In the genomic region with DNA sequence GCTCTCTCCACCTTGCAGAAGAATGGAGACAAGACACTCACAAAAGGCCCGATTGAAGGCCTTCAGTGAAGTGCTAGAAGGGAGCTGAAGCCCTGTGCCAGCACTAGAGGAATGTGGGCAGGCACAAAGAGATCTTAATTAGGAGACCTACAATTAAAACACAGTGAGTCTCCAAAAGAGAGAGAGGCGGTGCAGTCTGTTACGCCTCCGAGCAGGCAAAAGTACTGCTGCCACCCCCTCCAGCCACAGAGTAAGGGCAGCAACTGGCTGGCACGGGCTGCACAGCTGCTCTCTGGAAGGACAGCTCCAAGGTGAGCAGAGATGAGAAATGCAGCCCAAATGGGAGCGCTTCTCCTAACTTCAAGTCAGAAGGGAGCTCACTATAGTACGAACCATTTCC, we compare ENCODE assay signal across 9 mouse cellular contexts. TPM values are rescaled to one million over a fixed set of nuclear protein-coding genes. Genes with fewer than 3 reads are reported as not detected.
DNase-seq lines count a peak whose midpoint lies in the region; ATAC-seq and TF ChIP-seq lines count a peak whose summit lies in the region.
"Had no signal": no experiment of that assay in that cellular context is flagged by ENCODE, and none has a peak within 500 bp of the region (broad histone marks: within the 10 kb centered on the region; RNA-seq: fewer than 3 reads in every experiment).

No protein-coding gene starts in this region.

- WGBS in hindbrain, embryonic 16.5 days, result 44% methylated on average over 7 of the region's 7 CpGs
- 48% methylated on average over 7 of the region's 7 CpGs for WGBS in hindbrain, embryonic 14.5 days

- H3K9me3 ChIP-seq in hindbrain, embryonic 16.5 days (ENCODE audit: control insufficient read depth, low read length), result no peaks in the 10 kb centered on the region
- no peaks in the 10 kb centered on the region for H3K9me3 ChIP-seq in hindbrain, embryonic 14.5 days (ENCODE audit: control insufficient read depth, low read length)
- H3K9me3 ChIP-seq in E14TG2a.4 (ENCODE audit: low read length), result no peaks in the 10 kb centered on the region
- H3K9me3 ChIP-seq: G1E had no signal

- 0 out of 2 replicates have a peak overlapping the region, but pooled peaks have one; percentile 18 for H3K4me2 ChIP-seq in hindbrain, embryonic 16.5 days (ENCODE audit: low read length)
- H3K4me2 ChIP-seq in hindbrain, embryonic 14.5 days (replicated peaks), result no peak overlapping the region

- TF ChIP-seq POLR2A in brain, embryonic 14.5 days (IDR thresholded peaks at IDR 0.05; ENCODE audit: borderline replicate concordance, extremely low read depth, insufficient read depth, insufficient read length, poor library complexity, severe bottlenecking), result no peak

- no peak; the same call in 1 of the 2 replicates for ATAC-seq in hindbrain, embryonic 16.5 days
- ATAC-seq in hindbrain, embryonic 14.5 days (ENCODE audit: low FRiP score), result no peak

- no peak overlapping the region for H3K27ac ChIP-seq in hindbrain, embryonic 16.5 days (ENCODE audit: low read depth, low read length)
- no peak overlapping the region for H3K27ac ChIP-seq in hindbrain, embryonic 14.5 days

- H3K4me1 ChIP-seq in hindbrain, embryonic 16.5 days (ENCODE audit: control insufficient read depth, insufficient read depth, low read depth, low read length), result peaks cover 54% of the 10 kb centered on the region
- peaks cover 52% of the 10 kb centered on the region for H3K4me1 ChIP-seq in hindbrain, embryonic 14.5 days (replicated peaks; ENCODE audit: control insufficient read depth, insufficient read depth, low read length)
- peaks cover 56% of the 10 kb centered on the region for H3K4me1 ChIP-seq in E14TG2a.4 (replicated peaks; ENCODE audit: low read depth, low read length)

- no peak for DNase-seq in hindbrain, embryonic 14.5 days (ENCODE audit: low spot score)
- peak; percentile 73 for DNase-seq in brain, embryonic 14.5 days (ENCODE audit: low read depth)
- peak; percentile 37 to 63 for DNase-seq in kidney, postnatal 25 days
- no peak for DNase-seq in spleen, postnatal 4 days (ENCODE audit: low spot score in 2 of 2)
- no peak for DNase-seq in spleen, adult 18-20 months
- DNase-seq in T-cell, adult 2 months (ENCODE audit: low spot score), result no peak

- TF ChIP-seq CTCF in E14TG2a.4 (conservative IDR thresholded peaks at IDR 0.05; ENCODE audit: low read length), result no peak
- TF ChIP-seq CTCF in brain, embryonic 14.5 days (IDR thresholded peaks at IDR 0.05; ENCODE audit: borderline replicate concordance, extremely low read depth, insufficient read depth, insufficient read length), result no peak

- no peaks in the 10 kb centered on the region for H3K27me3 ChIP-seq in hindbrain, embryonic 16.5 days (replicated peaks; ENCODE audit: control insufficient read depth, insufficient read depth, low read length)
- no peaks in the 10 kb centered on the region for H3K27me3 ChIP-seq in hindbrain, embryonic 14.5 days (ENCODE audit: control insufficient read depth, insufficient read depth, low read length)
- H3K27me3 ChIP-seq in E14TG2a.4 (ENCODE audit: insufficient read depth, low read length), result no peaks in the 10 kb centered on the region

- H3K9ac ChIP-seq in hindbrain, embryonic 16.5 days (ENCODE audit: low read depth, low read length), result no peak overlapping the region
- no peak overlapping the region for H3K9ac ChIP-seq in hindbrain, embryonic 14.5 days

- no peaks in the 10 kb centered on the region for H3K36me3 ChIP-seq in hindbrain, embryonic 16.5 days (ENCODE audit: control insufficient read depth, insufficient read depth, low read length)
- H3K36me3 ChIP-seq in hindbrain, embryonic 14.5 days (replicated peaks; ENCODE audit: control insufficient read depth, insufficient read depth), result peaks cover 7% of the 10 kb centered on the region
- H3K36me3 ChIP-seq in E14TG2a.4 (ENCODE audit: insufficient read depth, low read length), result peaks cover 59% of the 10 kb centered on the region

- no peak overlapping the region for H3K4me3 ChIP-seq in hindbrain, embryonic 16.5 days (ENCODE audit: low read length)
- H3K4me3 ChIP-seq in hindbrain, embryonic 14.5 days (replicated peaks; ENCODE audit: low read length), result no peak overlapping the region
- 0 out of 2 replicates have a peak overlapping the region, but pooled peaks have one; percentile 1 for H3K4me3 ChIP-seq in E14TG2a.4 (replicated peaks; ENCODE audit: low read length)

RNA-seq across cellular contexts. Expression of gene Kmt2a, which starts 5.6 kb away (rescaled TPM):
- polyA plus RNA-seq in hindbrain, embryonic 16.5 days (2015; fragmentation: Nextera tagmentation; extraction: Ambion mirVana), result 14.4 and 16.4 TPM in 2 replicates
- polyA plus RNA-seq in hindbrain, embryonic 14.5 days (2014; fragmentation: Nextera tagmentation; extraction: Ambion mirVana), result 17.1 and 19.3 TPM in 2 replicates
- 25.6 and 41.4 TPM in 2 replicates for polyA plus RNA-seq in brain, embryonic 14.5 days (2012; rRNA removed)

RNA-seq across cellular contexts. Expression of gene Atp5l, which starts 45.1 kb away (rescaled TPM):
- 711 and 802 TPM in 2 replicates for polyA plus RNA-seq in hindbrain, embryonic 16.5 days (2015; fragmentation: Nextera tagmentation; extraction: Ambion mirVana)
- polyA plus RNA-seq in hindbrain, embryonic 14.5 days (2014; fragmentation: Nextera tagmentation; extraction: Ambion mirVana), result 774 and 980 TPM in 2 replicates
- polyA plus RNA-seq in brain, embryonic 14.5 days (2012; rRNA removed), result 610 and 841 TPM in 2 replicates

Comparison
In these comparisons a context has a peak if more than half of its experiments do, and no peak if none do; other contexts are left out.
1. DNase-seq: peak in brain, embryonic 14.5 days (single experiment) and kidney, postnatal 25 days (2 of 2); none in hindbrain, embryonic 14.5 days (single experiment), spleen, postnatal 4 days (0 of 2), spleen, adult 18-20 months (0 of 2) and T-cell, adult 2 months (single experiment).